Mouse (Mus musculus): ENCODE results near the gene Ikzf2.

Gene Ikzf2

DNA sequence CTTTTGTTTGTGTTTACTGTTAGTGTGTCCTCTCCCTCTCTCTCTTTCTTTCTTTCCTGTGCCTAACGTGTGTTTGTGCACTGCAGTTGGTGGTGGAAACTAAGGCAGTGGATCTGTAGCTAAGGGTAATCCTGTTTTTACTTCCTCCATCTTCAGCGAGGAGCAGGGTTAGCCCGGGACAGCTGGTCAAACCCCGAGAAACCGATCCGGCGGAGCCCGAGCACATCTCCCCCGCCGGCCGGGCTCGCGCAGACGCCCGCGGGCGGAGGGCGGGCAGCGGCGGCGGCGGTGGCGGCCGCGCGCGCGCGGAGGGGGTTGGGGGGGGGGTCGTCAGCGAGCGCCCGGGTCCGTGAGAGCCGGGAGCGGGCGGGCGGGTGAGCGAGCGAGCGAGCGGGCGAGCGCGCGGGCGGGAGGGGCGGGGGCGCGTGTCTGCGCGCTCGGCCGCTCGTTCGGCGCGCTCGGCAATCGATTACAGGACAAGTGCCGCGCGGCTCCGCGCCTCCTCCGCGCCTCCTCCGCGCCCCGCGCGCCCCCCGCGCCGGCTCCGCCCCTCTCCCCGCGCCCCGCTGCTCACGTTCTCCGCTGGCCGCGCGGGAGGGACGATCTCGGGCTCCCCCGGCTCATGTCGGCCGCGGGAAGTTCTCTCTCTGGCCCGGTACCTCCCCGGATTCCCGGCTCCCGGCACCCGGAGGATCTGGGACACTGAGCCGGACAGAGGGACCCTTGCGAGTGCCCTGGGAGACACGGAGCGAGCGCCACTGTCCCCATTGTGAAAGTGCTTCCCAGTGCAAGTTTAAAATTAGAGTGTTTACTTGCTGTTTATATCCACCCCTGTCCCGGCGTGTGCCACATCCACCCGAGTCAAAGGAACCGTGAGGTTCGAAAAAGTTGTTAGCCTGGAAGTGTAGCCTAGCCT is at the start of gene Ikzf2:
TSS of gene Ikzf2 (minus strand) at position 170 of the 916 bp plus-strand sequence.
- DNase-seq (ENCODE audit: low spot score) = peak; percentile 86

DNA sequence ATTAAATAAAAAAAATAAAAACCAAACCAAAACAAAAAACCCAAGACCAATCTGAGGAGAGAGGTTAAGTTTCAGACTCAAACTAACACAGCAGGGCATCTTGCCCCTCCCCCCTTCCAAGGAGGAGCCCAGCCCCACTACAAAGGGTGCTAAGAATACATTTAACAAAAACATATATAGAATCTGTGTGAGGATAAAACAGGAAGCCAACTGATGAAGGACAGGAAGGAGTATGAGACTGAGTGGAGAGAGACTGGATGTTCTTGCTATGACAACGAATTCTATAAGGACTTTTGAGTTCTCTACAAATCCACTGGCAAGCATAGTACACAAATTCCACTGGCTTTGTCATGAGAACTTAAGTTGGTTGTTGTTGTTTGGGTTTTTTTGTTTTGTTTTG is 42.7 kb upstream of the Ikzf2 start:
- DNase-seq (ENCODE audit: low spot score) = no peak

DNA sequence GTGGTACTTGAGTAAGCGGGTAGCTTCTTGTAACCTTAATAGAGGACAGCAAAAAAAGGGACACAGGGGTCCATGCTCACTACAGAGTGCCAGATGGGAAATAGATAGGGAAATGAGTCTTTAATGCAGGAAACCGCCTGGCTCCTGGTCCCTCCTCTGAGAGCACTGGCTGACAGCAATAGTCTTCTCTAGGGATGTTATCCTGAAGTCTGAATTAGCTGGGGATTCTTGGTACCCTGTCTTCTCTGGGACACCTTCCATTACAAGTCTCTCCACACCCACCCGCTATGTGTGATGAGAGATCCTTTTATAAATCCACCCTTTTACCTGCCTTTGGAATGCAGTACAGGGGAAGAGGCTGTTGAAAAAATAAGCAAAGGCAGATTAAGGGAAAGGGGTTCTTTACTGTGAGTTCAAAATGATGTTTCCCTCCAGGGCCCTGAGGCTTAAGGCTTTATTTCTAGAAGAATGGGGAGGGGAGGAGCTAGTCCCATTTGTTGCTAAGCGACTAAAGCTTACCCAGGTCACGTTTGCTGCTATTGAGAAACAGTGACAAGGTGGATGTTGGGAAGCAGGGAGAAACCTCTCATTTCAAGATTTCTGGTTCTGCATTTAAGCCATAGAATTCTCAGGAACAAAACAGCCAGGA is 42.1 kb upstream of the Ikzf2 start:
- no peak for DNase-seq (ENCODE audit: low spot score)

DNA sequence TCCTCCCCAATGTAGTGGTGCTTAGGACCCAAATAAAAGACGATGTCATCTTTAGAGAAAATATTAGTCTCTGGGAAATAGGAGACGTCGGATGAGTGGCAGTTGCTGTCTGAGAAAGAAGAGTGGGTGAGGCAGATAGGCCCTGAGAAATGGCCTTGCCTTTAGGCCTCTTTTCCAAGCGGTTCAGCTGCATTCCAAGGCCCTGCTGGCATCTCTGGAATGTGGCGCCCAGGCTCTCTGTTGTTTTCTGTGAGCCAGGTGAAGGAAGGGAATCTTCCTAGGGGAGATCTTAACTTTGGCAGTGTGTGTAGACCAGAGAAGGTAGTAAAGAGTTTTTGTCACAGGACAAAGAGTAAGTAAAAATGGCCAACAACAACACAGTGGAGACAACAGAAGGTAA is 40.9 kb upstream of the Ikzf2 start:
- no peak for DNase-seq (ENCODE audit: low spot score)

DNA sequence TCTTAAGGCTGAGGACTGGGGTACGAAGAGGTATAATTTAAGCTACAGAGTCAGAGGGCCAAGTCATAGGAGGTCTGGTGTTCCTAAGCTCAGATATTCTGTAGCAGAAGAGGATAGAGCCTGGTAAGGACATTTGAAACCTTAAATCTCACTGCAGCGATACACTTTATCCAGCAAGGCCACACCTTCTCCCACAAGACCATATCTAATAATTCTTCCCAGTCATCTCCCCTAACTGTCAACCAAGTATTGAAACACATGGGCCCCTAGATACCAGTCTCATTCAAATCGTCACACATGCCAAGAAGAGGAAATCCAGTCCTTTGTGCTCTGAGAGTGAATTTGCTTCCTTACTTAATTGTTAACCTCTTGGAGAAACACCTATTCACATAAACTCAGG is 30.1 kb upstream of the Ikzf2 start:
- no peak for DNase-seq (ENCODE audit: low spot score)

DNA sequence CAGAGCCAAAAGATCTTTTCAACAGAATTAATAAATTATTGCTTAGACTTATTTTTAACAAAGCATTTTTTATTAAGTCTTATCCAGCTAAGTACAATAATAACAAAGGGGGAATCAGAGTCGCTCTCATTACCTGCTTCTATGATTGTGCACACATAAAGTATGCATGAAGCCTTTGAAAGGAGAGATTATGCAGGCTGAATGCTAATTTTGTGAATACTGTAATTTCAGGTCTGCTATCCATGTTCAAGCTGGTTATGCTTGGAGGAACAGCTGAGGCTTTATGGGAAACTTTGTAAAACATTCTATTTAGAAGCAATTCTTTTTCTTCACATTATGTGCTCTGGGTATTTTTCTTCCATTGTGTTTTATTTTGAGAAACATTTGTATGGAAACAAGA is 21.5 kb upstream of the Ikzf2 start:
- no peak for DNase-seq (ENCODE audit: low spot score)

DNA sequence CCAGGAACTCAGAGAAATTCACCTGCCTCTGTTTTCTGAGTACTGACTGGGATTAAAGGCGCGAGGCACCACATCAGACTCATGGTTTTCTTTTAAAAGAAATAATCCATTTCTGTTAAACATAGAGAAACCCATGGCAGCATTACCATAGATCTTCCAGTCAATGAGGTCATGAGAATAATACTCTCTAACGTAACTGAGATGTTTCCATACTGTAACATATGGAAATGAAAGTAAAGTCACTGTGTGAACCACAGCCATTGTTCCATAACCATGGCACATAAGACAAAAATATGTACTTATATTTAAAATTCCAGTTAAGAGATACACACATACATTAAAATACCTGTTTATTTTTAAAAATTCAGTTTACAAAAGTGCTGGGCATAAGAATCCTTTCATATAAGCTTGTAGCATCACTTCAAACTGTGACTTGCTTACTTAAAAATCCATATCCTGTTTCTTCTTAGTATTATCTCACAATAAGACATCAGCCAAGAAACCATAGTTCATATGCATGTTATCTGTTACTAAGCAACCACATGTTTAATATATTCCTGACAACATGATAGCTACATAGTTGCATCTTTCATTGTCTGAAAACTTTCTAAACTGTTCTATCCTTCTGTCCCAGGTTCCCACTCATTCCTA is 16.6 kb upstream of the Ikzf2 start:
- no peak for DNase-seq (ENCODE audit: low spot score)

DNA sequence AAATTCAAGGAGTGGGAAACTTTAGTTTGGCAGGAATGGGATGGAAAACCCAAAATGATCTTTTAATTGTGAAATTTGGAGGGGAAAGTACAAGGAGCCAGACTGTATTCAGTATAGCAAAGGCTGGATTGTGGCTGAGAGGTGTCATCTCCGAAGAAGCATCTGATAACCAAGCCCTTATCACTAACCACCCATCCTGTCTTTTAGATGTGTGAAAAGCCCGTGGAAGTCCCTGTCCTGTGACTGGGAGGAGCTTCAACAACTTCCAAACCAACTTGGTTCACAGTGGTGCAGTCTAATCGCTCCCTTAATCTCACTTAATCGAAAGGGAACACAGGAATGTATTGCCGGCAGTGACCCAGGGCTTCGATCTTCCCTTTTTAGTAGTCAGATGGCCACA is 4.9 kb upstream of the Ikzf2 start:
- no peak for DNase-seq (ENCODE audit: low spot score)

DNA sequence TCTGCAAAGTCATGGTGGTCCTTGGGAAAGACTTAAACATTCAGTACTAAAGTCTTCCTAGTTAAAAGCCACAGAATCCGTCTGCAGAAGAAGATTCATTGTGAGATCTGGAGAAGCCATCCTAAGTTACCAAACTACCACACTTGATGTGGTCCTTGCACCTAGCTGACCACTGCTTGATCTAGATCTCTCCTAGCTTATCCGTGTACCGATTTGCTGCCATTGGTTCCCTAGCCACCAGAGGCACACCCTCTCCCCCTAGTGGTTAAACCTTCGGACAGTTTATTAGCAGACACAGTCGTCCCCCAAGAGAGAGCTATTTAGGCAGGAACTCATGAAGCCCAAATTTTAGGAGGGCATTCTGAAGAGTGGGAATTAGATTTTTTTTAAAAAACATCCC is 1.9 kb upstream of the Ikzf2 start:
- DNase-seq (ENCODE audit: low spot score) = peak; percentile 44

DNA sequence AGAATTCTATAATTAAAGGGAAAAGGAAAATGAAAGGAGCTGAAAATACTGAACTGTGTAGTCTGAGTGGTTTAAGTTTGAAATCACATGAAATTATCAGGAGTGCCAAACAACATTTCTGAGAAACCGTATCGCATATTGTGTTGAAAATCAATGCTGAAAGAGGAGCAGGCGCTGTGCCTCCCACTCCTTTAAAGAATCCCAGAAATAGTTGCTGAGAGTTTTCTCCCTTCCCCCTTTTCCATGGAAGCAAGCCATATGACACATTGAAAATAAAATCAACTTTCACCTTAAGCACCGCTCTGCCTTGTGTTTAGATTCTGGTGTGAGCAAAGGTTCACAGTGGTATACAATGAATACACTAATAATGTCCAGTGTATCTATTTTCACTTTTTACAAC is 1.1 kb upstream of the Ikzf2 start:
- DNase-seq (ENCODE audit: low spot score) = no peak

DNA sequence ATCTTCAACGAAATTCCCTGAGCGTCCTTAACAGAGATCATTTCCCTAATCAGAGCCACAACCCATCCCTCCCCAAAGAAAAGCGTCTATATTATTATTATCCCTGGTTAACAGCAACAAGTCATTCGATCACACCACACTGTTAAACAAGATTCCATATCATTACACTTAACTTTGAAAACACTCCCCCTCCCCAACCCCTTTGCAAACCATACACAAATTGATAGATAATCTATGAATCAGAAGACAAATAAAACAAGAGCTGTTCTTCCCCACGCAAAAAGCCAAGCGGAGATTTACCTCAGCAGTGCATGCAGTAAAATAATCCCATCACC is 337 bp downstream of the Ikzf2 start:
- no peak for DNase-seq (ENCODE audit: low spot score)

DNA sequence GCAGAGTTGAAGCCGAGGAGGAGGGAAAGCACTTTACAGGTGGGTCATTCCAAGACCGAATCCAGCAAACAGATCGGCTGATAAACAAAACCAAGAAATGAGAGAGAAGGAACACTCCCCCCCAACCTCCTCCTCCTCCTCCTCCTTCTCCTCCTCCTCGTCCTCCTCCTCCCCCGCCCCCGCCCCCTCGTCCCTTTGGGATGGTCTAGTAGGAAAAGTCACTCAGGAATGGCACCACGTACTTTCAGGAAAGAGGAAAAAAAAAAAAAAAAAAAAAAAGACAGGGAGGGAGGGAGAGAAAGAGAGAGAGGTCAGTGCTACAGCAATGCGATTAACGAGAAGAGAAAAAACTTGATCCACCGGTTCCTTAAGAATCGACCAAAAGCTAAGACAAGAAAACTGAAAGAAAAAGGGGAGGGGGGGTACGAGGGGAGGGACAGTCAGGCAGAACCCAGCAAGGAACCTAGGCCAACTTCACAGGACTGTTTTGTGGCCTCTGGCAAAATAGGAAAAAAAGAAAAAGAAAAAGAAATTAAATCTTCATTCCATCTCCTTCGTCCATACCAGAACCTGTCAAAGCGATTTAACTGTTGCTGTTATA is 1.1 kb downstream of the Ikzf2 start:
- DNase-seq (ENCODE audit: low spot score) = no peak

DNA sequence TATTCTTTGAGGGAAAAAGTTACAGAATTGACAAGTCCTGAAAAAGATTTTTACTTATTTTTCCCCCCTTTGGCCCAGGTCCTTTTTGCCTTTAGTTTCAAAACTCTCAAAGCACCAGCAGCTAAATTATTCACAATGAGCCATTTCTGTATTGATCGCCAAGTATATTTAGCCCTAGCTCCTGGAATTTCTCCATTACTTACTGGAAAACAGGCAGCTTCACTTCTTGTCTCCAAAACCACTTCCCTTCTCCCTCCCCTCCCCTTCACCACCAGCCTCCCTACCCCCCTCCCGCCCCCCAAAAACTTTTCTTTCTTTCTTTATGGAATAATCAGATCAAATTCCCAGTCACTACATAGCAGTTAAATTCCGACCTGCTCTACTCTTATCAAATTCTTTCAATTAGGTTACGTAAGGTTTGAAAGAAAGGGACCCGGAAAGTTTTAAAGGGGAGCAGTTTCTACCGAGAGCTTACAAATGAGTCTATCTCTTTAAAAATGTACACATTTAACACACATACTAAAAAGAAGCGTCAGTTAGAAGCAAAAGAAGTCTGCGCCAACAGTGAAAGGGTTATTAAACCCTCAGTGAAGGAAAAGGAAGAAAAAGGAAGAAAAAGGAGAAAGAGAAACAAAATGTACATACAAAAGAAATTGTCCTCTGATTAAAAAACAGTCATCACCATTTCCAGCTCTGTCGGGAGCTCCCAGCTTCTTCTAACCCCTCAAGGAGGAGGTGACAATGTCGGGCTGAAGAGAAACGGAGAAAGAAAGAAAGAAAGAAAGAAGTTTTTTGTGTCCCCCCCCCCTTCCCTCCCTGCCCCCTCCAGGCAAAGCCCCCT is 1.8 kb downstream of the Ikzf2 start:
- DNase-seq (ENCODE audit: low spot score) = no peak

DNA sequence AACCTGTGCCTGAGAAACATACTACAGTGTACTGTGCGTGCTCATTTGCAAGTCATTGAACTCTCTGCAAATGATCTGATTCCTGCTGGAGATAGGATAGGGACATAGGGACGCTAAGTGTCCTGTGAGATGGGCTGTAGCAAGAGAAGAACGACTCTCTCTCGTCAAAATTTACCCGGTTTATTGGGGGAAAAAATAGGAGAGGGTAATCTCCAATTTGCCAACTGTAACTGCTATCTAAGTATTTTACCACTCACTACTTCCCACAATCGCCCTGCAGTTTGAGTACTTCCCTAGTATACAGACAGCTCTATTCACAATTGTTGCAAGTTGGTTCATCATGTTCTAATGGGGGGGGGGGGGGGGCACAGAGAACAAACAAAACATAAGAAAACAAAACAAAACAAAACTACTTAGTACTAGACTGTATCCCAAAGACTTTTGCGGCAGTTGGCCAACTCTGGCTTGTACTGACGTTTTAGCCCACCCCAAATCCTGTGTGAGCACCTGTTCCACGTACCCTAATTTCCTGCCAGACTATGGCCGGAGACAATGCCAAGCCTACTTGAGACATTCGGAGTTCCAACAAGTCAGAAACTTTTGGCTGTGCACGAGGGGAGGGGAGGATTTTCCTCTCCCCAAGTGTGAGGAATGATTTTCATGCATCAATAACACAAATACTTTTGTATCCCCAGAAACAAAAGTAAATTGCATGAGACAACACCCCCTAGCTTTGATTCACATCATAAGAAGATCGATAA is 2.6 kb downstream of the Ikzf2 start:
- DNase-seq (ENCODE audit: low spot score) = peak; percentile 38

DNA sequence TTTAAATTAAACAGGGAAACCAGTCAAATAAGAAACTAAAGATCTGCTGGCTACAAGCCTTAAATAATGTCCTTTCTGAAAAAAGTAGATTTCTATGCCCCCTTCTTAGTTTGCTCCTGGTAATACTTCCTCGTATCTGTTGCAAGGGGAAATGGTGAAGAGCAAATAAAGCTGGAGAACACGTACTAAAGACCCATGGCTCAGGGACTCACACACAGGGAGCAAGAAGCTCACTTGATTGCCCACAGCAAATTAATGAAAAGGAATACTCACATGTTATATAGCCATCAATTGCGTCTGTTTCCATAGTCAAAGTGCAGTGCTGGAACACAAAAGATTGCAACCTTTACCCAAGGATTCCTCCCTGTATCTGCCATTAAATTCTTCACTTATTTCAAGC is 3.2 kb downstream of the Ikzf2 start:
- DNase-seq (ENCODE audit: low spot score) = no peak

DNA sequence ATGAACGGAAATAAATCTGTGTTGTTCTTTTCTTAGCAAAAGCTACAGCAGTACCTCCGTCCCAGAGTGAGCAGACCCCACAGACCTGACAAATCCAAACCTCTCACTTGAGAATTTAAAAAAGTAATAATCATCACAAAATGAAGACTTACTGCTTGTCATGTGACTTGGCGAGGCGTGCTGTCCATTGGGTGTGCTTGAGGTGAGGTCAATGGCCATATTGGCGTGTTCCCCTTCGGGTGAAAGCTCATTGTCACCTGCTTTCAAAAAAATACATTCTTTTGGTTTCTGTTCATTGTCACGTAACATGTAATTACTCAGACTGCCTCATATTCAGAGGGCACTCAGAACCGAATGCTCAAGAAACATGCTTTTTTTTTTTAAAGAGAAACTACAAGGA is 4.0 kb downstream of the Ikzf2 start:
- no peak for DNase-seq (ENCODE audit: low spot score)

DNA sequence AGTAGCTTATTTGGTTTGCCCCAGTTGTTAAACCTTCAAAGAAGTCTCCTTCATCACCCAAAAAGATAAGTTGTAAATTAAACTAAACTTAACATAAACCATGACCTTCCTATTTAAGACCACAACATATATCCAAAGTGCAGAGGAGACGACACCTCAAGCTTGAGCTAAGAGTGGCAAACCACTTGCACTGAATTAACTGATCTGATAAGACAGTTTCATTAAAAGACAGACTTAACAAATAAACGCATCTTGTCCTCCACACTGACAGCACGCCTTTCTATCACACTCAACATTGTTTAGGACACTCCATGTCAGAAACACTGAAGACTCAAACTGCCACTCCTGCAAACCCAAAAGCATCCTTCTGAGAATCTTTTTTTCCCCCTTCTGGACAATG is 4.8 kb downstream of the Ikzf2 start:
- no peak for DNase-seq (ENCODE audit: low spot score)

DNA sequence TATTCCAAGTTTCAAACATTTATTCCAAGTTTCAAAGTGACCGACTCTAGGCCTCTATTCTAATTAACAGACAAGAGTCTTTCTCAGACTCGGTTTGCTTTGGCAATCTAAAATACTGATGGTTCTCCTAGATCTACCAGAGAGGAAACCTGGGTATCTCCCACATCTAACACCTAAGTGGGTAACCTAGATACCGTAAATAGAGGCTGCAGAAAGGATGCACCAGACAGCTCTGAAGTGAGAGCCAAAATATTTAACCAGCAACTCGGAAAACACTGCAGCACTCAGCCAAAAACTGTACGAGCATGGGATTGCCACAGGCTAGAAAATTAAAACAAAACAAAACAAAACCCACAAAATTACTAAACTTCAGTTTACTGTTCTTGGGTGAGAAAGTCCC is 6.0 kb downstream of the Ikzf2 start:
- DNase-seq (ENCODE audit: low spot score) = no peak

DNA sequence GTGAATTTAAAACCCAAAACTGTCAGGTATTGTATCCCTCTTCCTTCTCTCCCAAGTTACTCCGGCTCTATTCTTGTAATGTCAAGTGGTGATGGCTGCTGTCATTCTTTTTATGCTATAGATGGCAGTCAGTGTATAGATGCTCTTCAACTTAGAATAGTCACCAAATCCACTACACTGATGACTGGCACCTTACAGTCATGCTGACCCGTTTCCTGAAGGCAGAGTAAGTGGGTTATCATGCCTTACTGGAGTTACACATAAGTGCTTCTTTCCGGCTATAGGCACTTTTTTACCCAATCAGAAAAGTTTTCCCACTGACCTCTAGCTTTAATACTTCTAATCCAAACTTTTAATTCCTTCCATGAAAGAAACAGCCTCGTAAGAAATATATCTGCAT is 6.5 kb downstream of the Ikzf2 start:
- DNase-seq (ENCODE audit: low spot score) = no peak

DNA sequence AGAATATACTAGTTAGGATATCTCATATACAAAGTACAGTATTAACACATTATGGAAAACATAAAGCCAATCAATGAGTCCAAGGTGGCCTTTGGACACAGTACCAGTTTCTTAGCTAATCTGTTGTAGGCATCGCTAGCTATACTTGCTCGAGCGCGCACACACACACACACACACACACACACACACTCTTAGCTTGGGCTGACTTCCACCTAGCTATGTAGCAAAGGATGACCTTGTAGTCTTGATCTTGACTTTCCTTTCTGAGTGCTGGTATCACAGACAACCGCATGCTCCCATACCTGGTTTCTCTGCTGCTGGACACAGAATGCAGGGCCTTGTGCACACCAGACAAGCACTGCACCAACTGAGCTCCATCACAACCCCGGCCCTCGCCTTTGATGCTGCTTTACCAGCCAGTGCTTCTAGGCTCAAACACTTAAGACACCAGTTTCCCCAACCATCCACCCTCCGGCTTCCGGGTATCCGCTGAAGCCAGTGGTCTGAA is 17.1 kb downstream of the Ikzf2 start:
- no peak for DNase-seq (ENCODE audit: low spot score)

DNA sequence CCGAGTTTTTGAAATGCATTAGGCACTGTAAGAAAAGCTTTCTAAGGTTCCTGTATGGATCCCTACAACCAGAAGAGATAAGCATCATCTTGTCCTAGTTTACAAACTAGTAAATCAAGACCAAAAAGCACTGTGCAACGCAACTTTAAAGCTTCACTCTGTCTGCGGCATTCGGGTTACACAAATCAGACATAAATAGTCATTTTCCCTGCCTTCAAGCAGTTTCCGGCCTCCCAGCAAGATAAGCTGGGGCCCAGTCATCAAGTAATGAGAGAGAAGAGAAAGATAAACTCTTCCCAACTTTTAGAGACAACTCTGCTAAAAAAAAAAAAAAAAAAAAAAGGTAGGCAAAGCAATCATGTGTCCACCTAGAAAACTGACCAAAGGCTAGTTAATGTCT is 19.6 kb downstream of the Ikzf2 start:
- no peak for DNase-seq (ENCODE audit: low spot score)

Data from testis, postnatal 10 days (tissue).